Mouse (Mus musculus) E14TG2a.4 (cell line): ENCODE data around the gene Arhgap8.

Experiments used
- H3K27me3 ChIP-seq: 2 replicates; pipeline ENCODE4 v1.6.1; 2014; ENCODE audit warnings: low read length, control low read depth; ENCODE audit not compliant: insufficient read depth
- H3K36me3 ChIP-seq: 2 replicates; pipeline ENCODE4 v1.6.1; 2014; ENCODE audit warnings: low read length, control low read depth; ENCODE audit not compliant: insufficient read depth
- H3K4me1 ChIP-seq: replicated peaks from 2 replicates; pipeline ENCODE4 v1.6.1; 2014; ENCODE audit warnings: low read depth, low read length, control low read depth
- H3K4me3 ChIP-seq: replicated peaks from 2 replicates; pipeline ENCODE4 v1.5.1; 2014; ENCODE audit warnings: mild to moderate bottlenecking, low read length
- H3K9me3 ChIP-seq: 2 replicates; pipeline ENCODE4 v1.6.1; 2014; ENCODE audit warnings: low read length, control low read depth
- CTCF ChIP-seq: conservative IDR thresholded peaks from 2 replicates; pipeline ENCODE4 v1.5.1; 2014; ENCODE audit warnings: low read length
- NANOG ChIP-seq: IDR thresholded peaks from 2 replicates; pipeline ENCODE4 v1.6.1; 2014; ENCODE audit warnings: borderline replicate concordance, low read length, mixed read lengths
- POU5F1 ChIP-seq: IDR thresholded peaks from 2 replicates; pipeline ENCODE4 v1.6.1; 2014; ENCODE audit warnings: low read length, borderline replicate concordance

Arhgap8 gene

DNA sequence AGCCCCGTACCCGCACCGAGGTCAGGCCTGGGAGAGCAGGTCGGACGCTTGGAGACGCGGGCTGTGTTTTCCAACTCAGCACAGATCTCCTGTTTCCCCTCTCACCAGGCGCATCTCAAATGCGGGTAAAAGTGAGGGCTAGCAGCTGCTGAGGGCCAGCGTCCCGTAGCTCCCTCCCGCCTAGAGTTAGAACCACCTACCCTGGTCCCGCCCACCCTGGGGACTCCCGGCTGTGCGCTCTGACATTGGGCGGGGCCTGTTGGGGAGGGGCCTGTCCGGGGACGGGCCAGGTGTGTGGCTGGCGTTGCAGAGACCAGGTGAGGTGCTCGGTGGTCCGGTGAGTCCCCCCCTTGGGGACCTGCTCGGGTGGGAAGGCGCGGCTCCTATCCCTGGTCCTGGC is at the start of gene Arhgap8:
Gene Arhgap8 (plus strand): TSS at position 262 of the 400 bp plus-strand sequence.
- H3K4me1 ChIP-seq: peaks cover 80% of the 10 kb centered on the region
- peak within 1 kb of the TSS; percentile 79 for H3K4me3 ChIP-seq

DNA sequence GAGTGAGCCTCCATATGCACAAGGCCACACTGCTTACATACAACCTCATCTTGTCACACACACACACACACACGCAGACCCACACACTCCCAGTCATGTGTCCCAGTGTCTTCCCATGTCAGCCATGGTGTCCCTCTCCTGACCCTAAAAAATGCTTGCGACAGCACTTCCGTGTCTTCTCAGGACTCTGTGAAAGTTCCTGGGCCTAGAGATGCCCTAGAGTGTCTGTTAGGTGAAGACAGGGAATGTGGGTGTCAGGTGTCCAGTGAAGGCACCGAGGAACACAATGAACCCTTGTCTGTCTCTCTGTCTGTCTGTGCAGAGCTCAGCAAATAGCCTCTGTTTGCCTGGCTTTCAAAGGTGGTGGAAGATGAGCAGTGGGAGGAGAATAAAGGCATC is 49.2 kb upstream of the Arhgap8 start:
- Histone ChIP-seq H3K9me3 (no peaks in the 10 kb centered on the region), H3K4me3 (no peak overlapping the region), H3K4me1 (peaks cover 94% of the 10 kb centered on the region), H3K27me3 (peaks cover 17% of the 10 kb centered on the region), H3K36me3 (peaks cover 4% of the 10 kb centered on the region; the same call in 1 of the 2 replicates)
- TF ChIP-seq CTCF (no peak), NANOG (no peak), POU5F1 (no peak)

More for the DNA sequence above, at the start of gene Arhgap8:
- Histone ChIP-seq H3K9me3 (no peaks in the 10 kb centered on the region), H3K27me3 (peaks cover 19% of the 10 kb centered on the region), H3K36me3 (no peaks in the 10 kb centered on the region)
- TF ChIP-seq NANOG (no peak), POU5F1 (no peak), CTCF (no peak)

DNA sequence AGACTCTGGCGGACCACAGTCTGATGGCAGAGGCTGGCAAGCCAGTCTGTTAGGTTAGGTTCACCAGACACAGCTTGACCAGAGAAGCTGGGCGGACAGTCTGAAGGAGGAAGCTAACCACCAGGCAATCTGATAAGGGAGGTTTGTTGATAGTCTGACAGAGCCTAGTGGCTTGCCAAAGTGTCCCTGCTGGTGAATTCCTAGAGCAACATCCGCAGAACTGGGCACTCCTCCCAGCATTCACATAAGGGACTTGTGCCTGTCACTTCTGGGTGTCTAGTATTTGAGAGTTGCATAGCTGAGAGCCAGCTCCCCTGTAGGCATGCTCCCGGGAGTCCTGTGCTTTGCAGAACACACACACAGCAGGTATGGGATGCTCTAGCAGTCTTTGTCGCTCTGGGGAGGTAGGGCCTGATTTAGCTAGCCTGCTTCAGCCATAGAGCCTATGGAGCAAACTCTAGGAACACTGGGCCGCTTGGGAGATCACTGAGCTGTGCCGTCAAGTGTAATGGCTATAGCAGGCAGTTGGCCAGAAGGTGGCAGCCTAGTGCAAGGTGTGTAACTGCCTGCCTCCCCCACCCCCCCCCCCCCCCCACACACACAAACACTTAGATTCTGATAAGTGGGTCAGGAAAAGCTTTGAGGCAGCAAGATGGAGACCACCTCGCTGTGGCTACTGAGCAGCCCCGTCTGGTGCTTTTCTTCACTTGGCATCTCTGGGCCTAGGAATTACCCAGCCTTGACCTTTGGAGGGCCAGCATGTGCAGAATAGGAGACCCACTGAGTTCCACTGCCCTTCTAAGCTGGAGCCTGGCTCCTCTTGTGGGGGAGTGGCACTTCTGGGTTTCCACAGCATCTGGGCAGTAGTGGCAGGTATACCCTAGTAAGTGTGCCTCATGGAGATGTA is 48.2 kb upstream of the Arhgap8 start:
- Histone ChIP-seq H3K4me3 (no peak overlapping the region), H3K27me3 (peaks cover 9% of the 10 kb centered on the region), H3K36me3 (peaks cover 4% of the 10 kb centered on the region; the same call in 1 of the 2 replicates), H3K4me1 (peaks cover 94% of the 10 kb centered on the region), H3K9me3 (no peaks in the 10 kb centered on the region)
- TF ChIP-seq CTCF: 0 out of 2 replicates have a peak, but pooled peaks have one; percentile 15
- no peak for TF ChIP-seq NANOG
- no peak for TF ChIP-seq POU5F1

DNA sequence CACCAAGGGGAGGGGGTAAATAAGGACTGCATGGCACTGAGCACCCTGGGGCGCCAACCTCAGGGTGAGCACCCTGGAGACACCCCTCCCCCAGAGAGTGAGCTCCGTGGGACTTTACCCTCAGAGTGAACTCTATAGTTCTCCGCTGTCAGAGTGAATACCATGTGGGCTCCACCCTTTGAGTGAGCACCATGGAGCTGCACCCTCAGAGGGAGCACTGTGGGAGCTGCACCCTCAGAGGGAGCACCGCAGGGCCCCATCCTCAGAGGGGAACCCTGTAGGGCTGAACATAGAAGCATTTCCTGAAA is 47.6 kb upstream of the Arhgap8 start:
- H3K9me3 ChIP-seq: no peaks in the 10 kb centered on the region
- TF ChIP-seq NANOG: no peak
- no peak for TF ChIP-seq POU5F1
- no peak for TF ChIP-seq CTCF
- peaks cover 91% of the 10 kb centered on the region for H3K4me1 ChIP-seq
- no peak overlapping the region for H3K4me3 ChIP-seq
- H3K36me3 ChIP-seq: peaks cover 4% of the 10 kb centered on the region; the same call in 1 of the 2 replicates
- peaks cover 9% of the 10 kb centered on the region for H3K27me3 ChIP-seq

DNA sequence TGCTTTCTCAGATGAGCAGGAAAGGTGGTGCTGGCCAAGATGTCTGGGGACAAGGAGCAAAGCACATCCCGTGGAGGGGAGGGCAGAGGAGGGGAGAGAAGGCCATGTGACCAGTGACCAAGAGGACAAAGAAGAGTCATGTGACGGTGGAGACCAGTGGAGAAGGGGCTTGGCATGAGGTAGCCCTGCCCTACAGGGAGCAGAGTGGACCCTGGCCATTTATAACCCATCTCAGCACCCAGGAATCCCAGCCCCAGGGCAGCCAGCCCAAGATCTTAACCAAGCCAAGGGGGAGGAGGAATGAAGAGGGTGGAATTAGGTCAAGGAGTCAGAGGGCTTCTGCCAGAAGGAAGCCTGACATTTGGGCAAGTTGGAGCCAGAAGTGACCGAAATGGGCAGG is 47.2 kb upstream of the Arhgap8 start:
- Histone ChIP-seq H3K27me3 (peaks cover 9% of the 10 kb centered on the region), H3K36me3 (peaks cover 4% of the 10 kb centered on the region; the same call in 1 of the 2 replicates), H3K4me1 (peaks cover 91% of the 10 kb centered on the region), H3K4me3 (no peak overlapping the region), H3K9me3 (no peaks in the 10 kb centered on the region)
- TF ChIP-seq CTCF (no peak), POU5F1 (no peak), NANOG (no peak)

DNA sequence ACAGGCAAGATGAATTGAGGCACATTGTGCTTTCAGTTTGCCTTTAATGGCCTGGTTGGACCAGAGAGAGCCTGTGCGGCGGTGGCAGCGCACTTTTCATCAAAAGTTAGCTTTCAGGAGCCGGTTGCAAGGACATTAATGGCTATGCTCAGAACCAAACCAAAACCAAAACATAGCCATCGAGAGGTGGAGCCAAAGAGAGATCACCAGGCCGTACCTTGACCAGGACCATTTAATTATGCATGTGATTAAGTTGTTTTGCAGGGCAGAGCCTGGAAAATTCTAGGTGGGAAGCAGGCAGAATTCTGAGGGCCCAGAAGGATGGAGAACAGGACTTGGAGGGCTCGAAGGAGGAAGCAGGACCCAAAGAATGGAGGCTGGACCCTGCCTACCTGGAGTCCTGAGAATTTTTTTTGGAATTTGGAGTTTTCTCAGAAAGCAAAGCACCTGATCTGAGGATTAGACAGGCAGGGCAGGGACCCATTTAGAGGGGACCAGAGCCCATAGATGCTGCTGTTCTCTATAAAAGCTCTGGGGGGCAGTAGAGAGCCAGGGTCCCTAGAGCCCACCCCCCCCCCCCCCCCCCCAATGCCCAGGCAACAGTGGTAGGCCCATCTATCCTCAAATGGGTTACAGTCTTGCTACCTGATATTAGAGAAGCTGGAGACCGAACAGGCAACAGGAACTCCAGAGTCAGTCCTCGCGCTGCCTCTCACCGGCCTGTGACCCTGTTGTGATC is 45.4 kb upstream of the Arhgap8 start:
- Histone ChIP-seq H3K36me3 (no peaks in the 10 kb centered on the region; the same call in 1 of the 2 replicates), H3K4me1 (peaks cover 90% of the 10 kb centered on the region), H3K9me3 (no peaks in the 10 kb centered on the region), H3K27me3 (no peaks in the 10 kb centered on the region), H3K4me3 (no peak overlapping the region)
- TF ChIP-seq CTCF: peak; percentile 43
- TF ChIP-seq POU5F1: no peak

DNA sequence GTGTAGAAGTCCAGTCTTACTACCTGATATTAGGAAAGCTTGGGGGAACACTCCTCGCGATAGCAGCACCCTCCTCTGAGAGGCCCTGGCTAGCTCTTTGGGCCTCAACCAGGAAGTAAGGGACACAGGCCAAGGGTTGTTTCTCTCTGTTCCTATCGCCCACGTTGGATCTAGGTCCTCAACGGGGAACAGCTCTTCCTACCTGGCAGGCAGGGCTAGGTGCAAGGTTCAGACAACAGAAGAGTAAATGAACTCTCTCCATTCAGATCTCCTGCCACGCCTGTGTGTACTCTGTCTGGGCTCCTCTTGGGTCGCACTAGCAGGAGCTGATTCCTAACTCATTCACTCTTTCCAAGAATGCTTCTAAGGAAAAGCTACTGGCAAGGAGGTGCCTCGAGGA is 44.5 kb upstream of the Arhgap8 start:
- Histone ChIP-seq H3K27me3 (no peaks in the 10 kb centered on the region), H3K36me3 (no peaks in the 10 kb centered on the region; the same call in 1 of the 2 replicates), H3K9me3 (no peaks in the 10 kb centered on the region), H3K4me1 (peaks cover 89% of the 10 kb centered on the region), H3K4me3 (no peak overlapping the region)
- TF ChIP-seq POU5F1: no peak

DNA sequence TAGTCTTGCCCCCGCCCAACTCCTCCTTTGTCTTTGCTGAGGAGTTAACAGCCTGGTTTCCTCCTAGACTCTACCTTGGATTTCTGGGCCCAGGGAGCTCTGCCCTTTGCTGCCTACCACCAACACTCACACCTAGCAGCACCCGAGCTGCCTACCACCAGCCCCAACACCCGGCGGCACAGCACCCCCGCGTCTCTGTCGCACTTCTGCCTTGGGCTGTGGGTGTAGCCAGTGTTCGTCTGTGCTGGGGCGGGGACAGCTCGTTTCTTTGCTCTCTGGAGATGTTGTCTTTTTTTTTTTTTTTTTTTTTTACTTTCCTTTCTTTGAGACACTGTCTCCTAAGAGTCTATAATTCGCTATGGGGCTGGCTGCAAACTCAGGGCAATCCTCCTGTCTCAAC is 41.9 kb upstream of the Arhgap8 start:
- no peak overlapping the region for H3K4me3 ChIP-seq
- no peaks in the 10 kb centered on the region for H3K9me3 ChIP-seq
- peaks cover 2% of the 10 kb centered on the region; the same call in 1 of the 2 replicates for H3K36me3 ChIP-seq
- peaks cover 83% of the 10 kb centered on the region for H3K4me1 ChIP-seq
- TF ChIP-seq POU5F1: no peak
- no peak for TF ChIP-seq CTCF
- TF ChIP-seq NANOG: no peak
- H3K27me3 ChIP-seq: no peaks in the 10 kb centered on the region
